In genomic region chr1:89392711-89393110, GRCm38 (mm10) we compare ENCODE assay signal across 22 mouse cellular contexts.
DNase-seq lines count a peak whose midpoint lies in the region; ATAC-seq lines count a peak whose summit lies in the region.
"Had no signal": no experiment of that assay in that cellular context is flagged by ENCODE, and none has a peak within 500 bp of the region (broad histone marks: within the 10 kb centered on the region; RNA-seq: fewer than 3 reads in every experiment).

No protein-coding gene starts in this region.

- H3K27me3 ChIP-seq in hindbrain, embryonic 14.5 days (ENCODE audit: control insufficient read depth, insufficient read depth, low read length): no peaks in the 10 kb centered on the region
- H3K27me3 ChIP-seq in hindbrain, embryonic 16.5 days (replicated peaks; ENCODE audit: control insufficient read depth, insufficient read depth, low read length): no peaks in the 10 kb centered on the region
- H3K27me3 ChIP-seq: forebrain, embryonic 13.5 days; heart, embryonic 13.5 days; intestine, embryonic 15.5 days had no signal

- H3K4me2 ChIP-seq in hindbrain, embryonic 14.5 days (replicated peaks): no peak overlapping the region
- no peak overlapping the region for H3K4me2 ChIP-seq in hindbrain, embryonic 16.5 days (ENCODE audit: low read length)
- H3K4me2 ChIP-seq: forebrain, embryonic 13.5 days; heart, embryonic 13.5 days; intestine, embryonic 15.5 days had no signal

- H3K36me3 ChIP-seq in hindbrain, embryonic 14.5 days (replicated peaks; ENCODE audit: control insufficient read depth, insufficient read depth): no peaks in the 10 kb centered on the region
- no peaks in the 10 kb centered on the region for H3K36me3 ChIP-seq in hindbrain, embryonic 16.5 days (ENCODE audit: control insufficient read depth, insufficient read depth, low read length)
- H3K36me3 ChIP-seq: embryonic facial prominence, embryonic 10.5 days; heart, embryonic 13.5 days; intestine, embryonic 15.5 days had no signal

- H3K27ac ChIP-seq in hindbrain, embryonic 14.5 days: no peak overlapping the region
- no peak overlapping the region for H3K27ac ChIP-seq in hindbrain, embryonic 16.5 days (ENCODE audit: low read depth, low read length)
- H3K27ac ChIP-seq: embryonic facial prominence, embryonic 10.5 days; forebrain, embryonic 13.5 days; heart, embryonic 13.5 days; hindbrain, postnatal 0 days; intestine, embryonic 15.5 days had no signal

- no peaks in the 10 kb centered on the region for H3K9me3 ChIP-seq in hindbrain, embryonic 14.5 days (ENCODE audit: control insufficient read depth, low read length)
- no peaks in the 10 kb centered on the region for H3K9me3 ChIP-seq in hindbrain, embryonic 16.5 days (ENCODE audit: control insufficient read depth, low read length)
- H3K9me3 ChIP-seq: embryonic facial prominence, embryonic 10.5 days; forebrain, embryonic 13.5 days; heart, embryonic 13.5 days; intestine, embryonic 15.5 days had no signal

- H3K4me3 ChIP-seq in hindbrain, embryonic 14.5 days (replicated peaks; ENCODE audit: low read length): no peak overlapping the region
- no peak overlapping the region for H3K4me3 ChIP-seq in hindbrain, embryonic 16.5 days (ENCODE audit: low read length)
- H3K4me3 ChIP-seq: embryonic facial prominence, embryonic 10.5 days; forebrain, embryonic 13.5 days; heart, embryonic 13.5 days; intestine, embryonic 15.5 days had no signal

- no peak for ATAC-seq in hindbrain, embryonic 14.5 days (ENCODE audit: low FRiP score)
- ATAC-seq in hindbrain, embryonic 16.5 days: no peak
- ATAC-seq in megakaryocyte progenitor cell, adult 5-6 weeks (replicated peaks; ENCODE audit: poor library complexity): peak; percentile 74
- ATAC-seq: forebrain, embryonic 13.5 days; forebrain, postnatal 0 days; hindbrain, postnatal 0 days; intestine, embryonic 15.5 days had no signal

- DNase-seq in hindbrain, embryonic 14.5 days (ENCODE audit: low spot score): peak; percentile 14
- DNase-seq in NIH3T3 (ENCODE audit: low read depth): peak; percentile 9
- no peak for DNase-seq in kidney, adult 9 months
- DNase-seq in frontal cortex, postnatal 36 days (ENCODE audit: low spot score in 2 of 2): no peak
- no peak for DNase-seq in frontal cortex, postnatal 14 days (ENCODE audit: low spot score in 2 of 2)
- DNase-seq: adrenal gland, adult 8-10 months; adrenal gland, postnatal 36 days; cerebellum, adult 11 months; cerebellum, adult 9-10 months; cerebellum, postnatal 25 days; forebrain, postnatal 0 days; gastrocnemius, postnatal 36 days; heart, adult 11 months; heart, postnatal 36 days; kidney, adult 18-20 months had no signal

- WGBS in hindbrain, embryonic 14.5 days: 80% methylated on average over 4 of the region's 4 CpGs
- 82% methylated on average over 4 of the region's 4 CpGs for WGBS in hindbrain, embryonic 16.5 days

- H3K9ac ChIP-seq in hindbrain, embryonic 14.5 days: no peak overlapping the region
- no peak overlapping the region for H3K9ac ChIP-seq in hindbrain, embryonic 16.5 days (ENCODE audit: low read depth, low read length)
- H3K9ac ChIP-seq: forebrain, embryonic 13.5 days; forebrain, postnatal 0 days; heart, embryonic 13.5 days; intestine, embryonic 15.5 days had no signal

- H3K4me1 ChIP-seq in hindbrain, embryonic 14.5 days (replicated peaks; ENCODE audit: control insufficient read depth, insufficient read depth, low read length): no peaks in the 10 kb centered on the region
- H3K4me1 ChIP-seq in hindbrain, embryonic 16.5 days (ENCODE audit: control insufficient read depth, insufficient read depth, low read depth, low read length): no peaks in the 10 kb centered on the region
- H3K4me1 ChIP-seq: forebrain, embryonic 13.5 days; heart, embryonic 13.5 days; intestine, embryonic 15.5 days had no signal

Comparison
In these comparisons a context has a peak if more than half of its experiments do, and no peak if none do; other contexts are left out.
1. DNase-seq: peak in hindbrain, embryonic 14.5 days (single experiment) and NIH3T3 (single experiment); none in kidney, adult 9 months (single experiment), frontal cortex, postnatal 36 days (0 of 2) and frontal cortex, postnatal 14 days (0 of 2).